Mouse (Mus musculus) heart, adult 2 months (tissue): ENCODE measurements around the gene Itpr2. TPM values are rescaled to one million over a fixed set of nuclear protein-coding genes. Genes with fewer than 3 reads are reported as not detected.

Source experiments
- DNase-seq, 2 experiments: peaks; one replicate each; pipeline ENCODE4 v3.0.0; 2021
- H3K27ac ChIP-seq: fragments of 200-600 bp; 2 replicates; pipeline ENCODE4 v1.8.1; 2022
- H3K27me3 ChIP-seq: fragments of 200-500 bp; 2 replicates; pipeline ENCODE4 v1.6.1; 2012; ENCODE audit warnings: mild to moderate bottlenecking, low read length, inconsistent platforms, mixed read lengths; ENCODE audit not compliant: control insufficient read depth, insufficient read depth
- H3K36me3 ChIP-seq: fragments of 200-500 bp; 2 replicates; pipeline ENCODE4 v1.6.1; 2012; ENCODE audit warnings: low read length, inconsistent platforms; ENCODE audit not compliant: control insufficient read depth, insufficient read depth
- H3K4me1 ChIP-seq: fragments of 200-500 bp; 2 replicates; pipeline ENCODE4 v1.6.1; 2011; ENCODE audit warnings: low read length; ENCODE audit not compliant: control insufficient read depth, insufficient read depth
- H3K4me3 ChIP-seq: fragments of 200-600 bp; 2 replicates; pipeline ENCODE4 v1.8.1; 2022
- H3K79me2 ChIP-seq: fragments of 200-500 bp; replicated peaks from 2 replicates; pipeline ENCODE4 v1.6.1; 2012; ENCODE audit warnings: mild to moderate bottlenecking, inconsistent platforms, low read length, moderate library complexity, mixed read lengths; ENCODE audit not compliant: control insufficient read depth, insufficient read depth
- H3K9ac ChIP-seq: fragments of 200-500 bp; 2 replicates; pipeline ENCODE4 v1.6.1; 2012; ENCODE audit warnings: low read depth, mild to moderate bottlenecking, control low read depth, inconsistent platforms, low read length, mixed read lengths
- CTCF ChIP-seq: fragments of 200-600 bp; IDR thresholded peaks from 2 replicates; pipeline ENCODE4 v1.8.1; 2022; ENCODE audit warnings: antibody characterized with exemption, mild to moderate bottlenecking, moderate library complexity
- EP300 ChIP-seq: fragments of 200-500 bp; IDR thresholded peaks from 2 replicates; pipeline ENCODE4 v1.6.1; 2011; ENCODE audit warnings: low read depth, low read length, control low read depth; ENCODE audit not compliant: insufficient read depth
- POLR2A ChIP-seq: fragments of 200-500 bp; IDR thresholded peaks from 2 replicates; pipeline ENCODE4 v1.6.1; 2011; ENCODE audit warnings: mild to moderate bottlenecking, low read depth, low read length, control low read depth; ENCODE audit not compliant: insufficient read depth
- WGBS: fragments of 180-500 bp; shearing (Covaris S2); methylation state at CpG from one replicate; pipeline ENCODE4 v1.1.7; 2018; 5-methylcytosine and 5-hydroxymethylcytosine counted together
- intact Hi-C: fragments of 180-260 bp; cut with DNase I; formaldehyde crosslinking; loops from one replicate; pipeline ENCODE4 v1.15.1; 2025
- polyA plus RNA-seq: library from polyadenylated mRNA; depleted of rRNA; stranded (reverse); fragments of >200 nt; gene quantifications from 2 replicates; pipeline ENCODE4 v1.2.3, GENCODE M21; 2012
- total RNA-seq, 2 experiments: library from RNA; stranded (reverse); gene quantifications; 2 replicates each; pipeline ENCODE4 v1.2.3; 2021

Itpr2 gene
- total and polyA plus RNA-seq, 3 experiments, result 6.6 to 23.7 (median 20.1) TPM

- Histone ChIP-seq H3K36me3 (peaks cover 3% of the 10 kb centered on the region; the same call in 1 of the 2 replicates), H3K27ac (peak overlapping the region; percentile 36), H3K4me3 (no peak overlapping the region), H3K4me1 (peaks cover 20% of the 10 kb centered on the region), H3K79me2 (no peaks in the 10 kb centered on the region), H3K9ac (0 out of 2 replicates have a peak overlapping the region, but pooled peaks have one; percentile 6), H3K27me3 (no peaks in the 10 kb centered on the region)
- WGBS, result 29% methylated on average over 6 of the region's 6 CpGs
- TF ChIP-seq EP300, result peak; percentile 53; the same call in 1 of the 2 replicates
- no peak for TF ChIP-seq POLR2A
- DNase-seq, result peak; percentile 38 to 48
- intact Hi-C loops, result no loop called here
Measured at GRCm38 (mm10) chr6:146208983-146209382, 293.0 kb downstream of the Itpr2 start.

- TF ChIP-seq POLR2A (0 out of 2 replicates have a peak, but pooled peaks have one; percentile 26), EP300 (peak; percentile 83), CTCF (no peak)
- peaks cover 20% of the 10 kb centered on the region for H3K4me1 ChIP-seq
- H3K27ac ChIP-seq, result peak overlapping the region; percentile 70
- peaks cover 3% of the 10 kb centered on the region; the same call in 1 of the 2 replicates for H3K36me3 ChIP-seq
- no peak overlapping the region for H3K4me3 ChIP-seq
- peak; percentile 43 to 66 for DNase-seq
- WGBS, result 57% methylated on average over 10 of the region's 10 CpGs
- H3K79me2 ChIP-seq, result no peaks in the 10 kb centered on the region
- no peaks in the 10 kb centered on the region for H3K27me3 ChIP-seq
- H3K9ac ChIP-seq, result no peak overlapping the region
- intact Hi-C loops, result no loop called here
Measured at GRCm38 (mm10) chr6:146207204-146207959, 294.6 kb downstream of the Itpr2 start.

- 66% methylated on average over 2 of the region's 2 CpGs for WGBS
- Histone ChIP-seq H3K79me2 (no peaks in the 10 kb centered on the region), H3K4me1 (peaks cover 20% of the 10 kb centered on the region), H3K27me3 (no peaks in the 10 kb centered on the region), H3K9ac (no peak overlapping the region), H3K36me3 (peaks cover 3% of the 10 kb centered on the region; the same call in 1 of the 2 replicates), H3K4me3 (no peak overlapping the region), H3K27ac (no peak overlapping the region)
- DNase-seq, result no peak
- intact Hi-C loops, result no loop called here
- no peak for TF ChIP-seq POLR2A
- TF ChIP-seq CTCF, result no peak
- TF ChIP-seq EP300, result no peak
Measured at GRCm38 (mm10) chr6:146205136-146205535, 296.9 kb downstream of the Itpr2 start.

GRCm38 (mm10) chr6:146204470-146204869 lies 297.6 kb downstream of the Itpr2 start:
- no peak for DNase-seq

GRCm38 (mm10) chr6:146197868-146198379 lies 304.1 kb downstream of the Itpr2 start:
- no peaks in the 10 kb centered on the region for H3K36me3 ChIP-seq
- intact Hi-C loops, result no loop called here
- H3K27me3 ChIP-seq, result no peaks in the 10 kb centered on the region
- H3K9ac ChIP-seq, result no peak overlapping the region
- DNase-seq, result no peak
- H3K27ac ChIP-seq, result no peak overlapping the region
- H3K79me2 ChIP-seq, result no peaks in the 10 kb centered on the region
- H3K4me3 ChIP-seq, result no peak overlapping the region
- 94% methylated on average over 7 of the region's 7 CpGs for WGBS
- H3K4me1 ChIP-seq, result no peaks in the 10 kb centered on the region
- TF ChIP-seq POLR2A, result no peak
- no peak for TF ChIP-seq EP300
- TF ChIP-seq CTCF, result no peak

More at GRCm38 (mm10) chr6:146204470-146204869, 297.6 kb downstream of the Itpr2 start:
- H3K79me2 ChIP-seq, result no peaks in the 10 kb centered on the region
- TF ChIP-seq POLR2A (no peak), EP300 (no peak), CTCF (no peak)
- peaks cover 3% of the 10 kb centered on the region; the same call in 1 of the 2 replicates for H3K36me3 ChIP-seq
- H3K4me3 ChIP-seq, result no peak overlapping the region
- intact Hi-C loops, result no loop called here
- no peak overlapping the region for H3K27ac ChIP-seq
- no peaks in the 10 kb centered on the region for H3K27me3 ChIP-seq
- H3K4me1 ChIP-seq, result peaks cover 17% of the 10 kb centered on the region
- no peak overlapping the region for H3K9ac ChIP-seq
- WGBS, result 85% methylated on average over 4 of the region's 4 CpGs

GRCm38 (mm10) chr6:146196701-146197100 lies 305.3 kb downstream of the Itpr2 start:
- DNase-seq, result no peak
- Histone ChIP-seq H3K79me2 (no peaks in the 10 kb centered on the region), H3K27ac (no peak overlapping the region), H3K4me3 (no peak overlapping the region), H3K27me3 (no peaks in the 10 kb centered on the region), H3K4me1 (no peaks in the 10 kb centered on the region), H3K9ac (no peak overlapping the region), H3K36me3 (no peaks in the 10 kb centered on the region)
- TF ChIP-seq EP300, result no peak
- TF ChIP-seq CTCF, result no peak
- TF ChIP-seq POLR2A, result no peak
- intact Hi-C loops, result no loop called here
- WGBS, result 63% methylated on average over 1 of the region's 1 CpGs
